Mouse (Mus musculus) ovary, postnatal 36 days (tissue): ENCODE measurements around the gene Cox11.

ENCODE experiments used
- DNase-seq: peaks from one replicate; pipeline ENCODE4 v3.0.0; 2022; ENCODE audit warnings: low spot score, mixed read lengths

Gene Cox11

DNA sequence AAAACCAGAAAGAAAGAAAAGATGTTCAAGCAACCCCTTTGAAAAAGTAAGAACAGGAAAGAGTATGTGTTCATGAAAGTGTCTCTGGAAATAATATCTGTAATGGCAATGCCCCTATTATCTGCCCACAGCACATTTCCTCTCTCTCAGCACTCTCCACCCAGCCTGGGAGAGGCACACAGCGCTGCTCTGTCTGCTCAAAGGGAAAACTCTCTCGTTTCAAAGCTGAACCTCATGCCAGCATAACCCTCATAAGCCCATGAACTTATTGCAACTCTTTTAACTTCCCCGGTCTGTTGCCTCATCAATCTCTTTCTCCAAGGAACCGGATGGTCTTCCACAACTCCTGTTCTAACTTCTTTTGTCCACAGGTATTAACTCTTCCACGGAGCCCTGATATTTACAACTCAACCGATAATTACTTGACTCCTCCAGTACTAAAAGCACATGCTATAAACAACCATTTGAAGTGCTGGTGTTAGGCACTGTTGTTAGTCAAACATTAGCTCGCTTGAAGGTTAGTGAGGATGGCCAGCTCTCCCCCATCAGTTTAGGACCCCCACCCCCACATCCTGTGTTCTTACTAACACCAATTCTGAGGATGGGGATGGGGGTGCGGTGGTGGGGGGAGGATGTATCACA lies 26.5 kb downstream of the Cox11 start:
- DNase-seq, result no peak

DNA sequence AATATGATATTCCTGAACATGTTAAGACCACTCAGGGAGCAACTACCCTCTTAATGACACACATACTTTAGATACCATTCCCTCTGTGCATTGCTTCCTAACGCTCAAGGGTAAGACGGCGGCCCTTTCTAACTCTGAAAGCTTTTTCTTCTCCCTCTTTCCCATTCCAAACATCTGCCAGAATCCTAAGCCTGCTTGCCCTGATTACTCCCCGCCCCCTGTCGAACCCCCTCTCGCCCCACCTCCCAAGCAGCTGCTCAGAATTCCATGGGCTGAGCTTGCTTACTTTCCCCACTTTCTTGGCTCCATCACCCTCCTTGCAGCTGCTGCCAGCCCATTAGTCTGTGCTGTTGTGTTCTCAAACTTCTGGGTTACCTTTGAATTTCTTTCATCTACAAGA lies 27.2 kb downstream of the Cox11 start:
- DNase-seq, result no peak

DNA sequence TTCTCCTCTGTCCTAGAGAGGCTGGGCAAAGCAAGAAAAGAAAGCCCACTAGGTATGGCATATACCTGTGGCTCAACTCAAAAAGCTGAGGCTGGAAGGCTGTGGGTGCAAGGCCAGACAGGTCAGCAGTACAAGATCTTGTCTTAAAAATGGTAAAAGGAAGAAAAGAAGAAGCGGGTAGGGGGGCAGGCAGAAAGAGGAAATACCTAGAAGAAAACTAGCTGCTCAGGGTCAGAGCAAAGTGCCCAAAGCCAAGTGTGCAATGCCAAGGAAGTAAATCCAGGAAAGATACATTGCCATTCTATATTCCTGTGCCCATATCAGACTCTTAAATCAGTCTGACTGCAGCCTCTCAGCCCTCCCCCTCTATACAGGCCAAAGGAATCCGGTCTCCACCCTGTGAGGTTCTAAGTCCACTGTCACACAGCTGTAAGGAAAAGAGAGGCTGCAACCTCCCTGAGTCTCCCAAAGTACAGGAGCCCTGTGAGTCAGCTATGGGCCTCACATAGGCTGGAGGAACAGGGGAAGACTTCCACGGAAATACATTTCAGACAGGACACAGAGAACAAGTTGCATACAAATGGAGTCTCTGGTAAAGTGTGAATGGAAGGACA lies 28.3 kb downstream of the Cox11 start:
- no peak for DNase-seq

DNA sequence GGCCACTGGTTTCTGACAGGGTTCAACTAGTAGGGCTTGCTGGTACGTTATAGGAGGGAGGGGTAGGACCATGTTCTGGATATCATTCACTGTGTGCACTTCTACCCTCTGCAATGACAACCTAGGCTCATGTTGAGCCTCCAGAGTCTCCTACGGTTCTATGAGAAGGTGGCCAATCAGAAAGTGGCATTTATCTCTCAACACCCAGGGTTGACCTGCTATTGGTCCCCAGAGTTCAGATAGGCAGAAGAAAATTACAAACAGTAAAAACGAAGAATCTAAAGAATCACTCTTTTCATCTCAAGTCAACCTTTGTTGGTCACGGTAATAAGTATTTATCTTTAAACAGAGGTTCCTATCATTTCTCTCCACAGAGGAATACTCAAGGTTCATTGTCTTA lies 28.9 kb downstream of the Cox11 start:
- no peak for DNase-seq

DNA sequence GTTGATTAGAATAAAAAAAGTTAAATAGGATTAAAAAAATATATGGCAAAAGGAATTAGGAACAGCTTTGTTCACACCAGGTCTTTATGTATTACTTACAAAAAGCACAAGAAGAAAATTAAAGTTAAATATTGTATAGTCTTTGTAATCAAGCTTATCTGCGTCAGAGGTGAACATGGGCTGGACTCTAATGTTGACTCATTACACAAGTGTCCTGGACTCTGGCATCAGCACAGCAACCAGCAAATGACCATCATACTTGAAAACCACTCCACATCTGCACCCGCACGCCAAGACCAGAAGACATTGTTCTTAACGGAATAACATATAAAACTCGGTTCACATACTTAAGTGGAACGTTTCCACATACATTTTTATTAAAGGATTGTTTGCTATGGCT lies 29.4 kb downstream of the Cox11 start:
- DNase-seq, result no peak

DNA sequence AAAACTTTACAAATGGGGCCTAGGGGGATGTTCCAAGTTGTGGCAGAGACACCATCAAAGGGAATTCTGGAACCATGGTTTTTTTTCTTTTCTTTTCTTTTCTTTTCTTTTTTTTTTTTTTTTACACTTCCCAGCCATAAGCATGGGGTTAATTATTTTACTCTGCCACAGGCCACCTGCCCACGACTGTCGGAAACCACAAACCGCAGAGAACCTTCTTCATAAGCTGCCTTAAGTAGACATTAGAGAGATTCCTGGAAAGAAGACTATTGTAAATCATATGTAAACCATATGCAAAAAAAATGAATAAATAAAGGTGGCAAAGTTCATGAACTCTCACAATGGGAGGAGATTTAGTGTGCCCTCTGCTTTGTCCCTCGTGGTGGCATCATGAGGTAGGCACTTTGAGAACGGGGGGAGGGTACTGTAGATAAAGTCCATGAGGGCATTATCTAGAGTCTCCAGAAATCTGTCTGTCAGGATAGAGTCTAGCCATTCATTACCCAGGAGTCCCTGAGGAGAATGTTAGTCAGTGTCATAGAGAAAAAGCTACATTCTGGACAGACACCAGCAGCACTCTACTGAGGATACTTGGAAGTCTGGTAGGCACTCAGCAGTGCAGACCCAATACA lies 37.6 kb downstream of the Cox11 start:
- DNase-seq, result no peak

DNA sequence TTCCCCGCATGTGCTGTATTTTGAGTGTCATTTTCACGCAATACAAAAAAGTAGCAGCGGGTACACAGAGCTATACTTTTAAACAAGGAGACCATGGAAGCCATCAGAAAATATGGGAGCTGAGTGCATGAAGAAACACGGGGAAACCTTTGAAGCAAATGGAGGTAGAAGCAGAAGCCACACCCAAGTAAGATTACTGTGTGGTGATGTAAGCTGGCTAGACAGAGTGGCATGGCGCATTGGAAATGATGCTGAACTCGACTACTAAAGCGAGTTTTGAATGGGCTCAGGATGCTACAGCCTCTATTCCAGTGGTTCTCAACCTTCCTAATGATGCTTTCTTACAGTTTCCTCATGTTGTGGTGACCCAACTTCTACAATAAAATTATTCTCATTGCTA lies 39.1 kb downstream of the Cox11 start:
- no peak for DNase-seq

DNA sequence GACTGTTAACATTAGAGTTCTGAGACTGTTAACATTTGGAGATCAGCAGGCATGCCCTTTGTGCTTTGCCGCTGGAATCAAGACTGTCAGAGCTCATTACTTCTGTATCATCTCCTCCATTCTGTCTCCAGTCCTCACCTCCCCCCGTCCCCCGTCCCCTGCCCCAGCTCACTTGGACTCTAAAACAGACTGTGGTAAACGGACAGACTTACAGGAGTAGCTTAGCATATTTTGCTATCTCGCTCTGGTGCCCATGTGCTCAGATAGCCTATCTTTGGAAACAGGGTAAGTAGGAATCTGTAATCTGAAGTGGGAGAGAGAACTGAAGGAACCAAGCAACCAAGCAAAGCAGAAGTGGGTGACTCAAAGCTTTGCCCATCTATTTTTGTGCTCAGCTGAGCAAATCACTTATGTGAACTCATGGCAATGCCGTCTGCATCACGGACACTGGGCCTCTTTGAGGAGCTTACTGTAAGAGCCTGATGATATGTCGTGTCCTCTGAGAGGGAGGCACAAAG lies 39.9 kb downstream of the Cox11 start:
- no peak for DNase-seq

DNA sequence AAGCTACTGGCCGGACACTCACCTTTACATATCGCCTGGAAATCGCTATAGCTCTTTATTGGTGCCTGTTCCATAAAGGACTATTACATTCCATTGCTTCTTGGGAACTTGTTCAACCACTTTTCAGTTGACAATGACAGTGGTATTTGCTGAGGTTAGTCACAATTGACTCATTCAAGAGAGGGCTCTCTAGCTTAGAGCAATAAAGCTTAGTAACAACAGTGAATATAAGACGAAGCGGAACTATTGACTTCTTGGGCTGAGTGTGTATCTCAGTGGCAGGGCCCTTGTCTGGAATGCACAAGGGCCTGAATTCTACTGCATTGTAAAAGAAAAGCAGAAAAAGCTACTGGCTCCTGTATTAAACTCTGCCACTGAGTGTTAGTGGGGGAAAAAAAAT lies 40.6 kb downstream of the Cox11 start:
- DNase-seq, result no peak

DNA sequence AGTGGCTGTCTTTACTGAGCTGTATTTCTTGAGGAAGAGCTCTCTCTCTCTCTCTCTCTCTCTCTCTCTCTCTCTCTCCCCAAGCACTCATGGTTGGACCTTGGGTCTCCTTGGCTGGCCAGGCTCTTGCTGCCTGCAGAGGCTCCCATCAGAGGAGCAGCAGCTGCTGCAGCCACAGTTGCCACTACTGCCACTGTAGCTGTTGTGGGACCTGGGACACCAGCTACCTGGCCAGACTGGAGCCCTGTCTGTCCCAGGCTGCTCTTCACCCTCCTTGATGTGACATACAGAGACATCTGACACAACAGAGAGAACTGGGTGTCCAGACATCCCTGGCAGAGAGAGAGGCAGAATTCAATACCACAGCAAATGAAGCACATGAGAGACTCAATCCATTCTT lies 43.2 kb downstream of the Cox11 start:
- no peak for DNase-seq

DNA sequence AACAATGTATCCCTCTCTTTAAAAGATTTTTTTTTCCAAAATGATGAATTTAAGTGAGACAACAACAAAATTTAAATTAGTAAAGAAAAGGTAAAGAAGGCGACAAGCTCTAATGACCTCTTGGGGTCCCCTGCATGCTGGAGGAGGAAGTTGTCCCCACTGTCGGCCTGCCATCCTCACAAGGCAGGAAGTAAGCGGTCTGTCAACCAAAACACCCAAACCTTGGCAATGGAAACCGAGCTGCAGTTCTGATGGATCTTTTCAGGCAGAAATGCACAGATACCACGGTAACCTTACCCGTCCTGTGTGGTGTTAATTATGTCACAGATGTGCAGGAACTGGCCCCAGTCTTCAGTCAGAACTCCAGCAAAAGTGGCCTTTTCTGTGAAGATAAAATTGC lies 46.8 kb downstream of the Cox11 start:
- no peak for DNase-seq

DNA sequence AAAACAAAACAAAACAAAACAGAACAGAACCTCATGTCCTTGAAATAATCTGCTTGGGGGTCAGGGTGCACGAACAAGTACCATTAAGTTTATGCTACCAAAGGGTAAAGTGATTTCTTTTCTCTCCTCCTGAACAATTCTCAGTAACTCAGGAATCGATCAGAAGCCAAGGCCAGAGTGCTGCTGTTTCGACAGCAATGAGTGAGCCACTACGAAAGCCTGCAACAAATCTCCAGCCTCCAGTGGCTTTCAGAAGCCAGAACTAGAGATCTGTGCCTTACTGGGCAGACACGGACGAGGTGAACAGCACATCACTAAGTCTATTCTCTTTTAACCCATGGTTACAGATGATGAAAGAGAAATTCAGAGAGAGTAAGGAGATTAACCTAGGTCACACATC lies 47.2 kb downstream of the Cox11 start:
- no peak for DNase-seq

DNA sequence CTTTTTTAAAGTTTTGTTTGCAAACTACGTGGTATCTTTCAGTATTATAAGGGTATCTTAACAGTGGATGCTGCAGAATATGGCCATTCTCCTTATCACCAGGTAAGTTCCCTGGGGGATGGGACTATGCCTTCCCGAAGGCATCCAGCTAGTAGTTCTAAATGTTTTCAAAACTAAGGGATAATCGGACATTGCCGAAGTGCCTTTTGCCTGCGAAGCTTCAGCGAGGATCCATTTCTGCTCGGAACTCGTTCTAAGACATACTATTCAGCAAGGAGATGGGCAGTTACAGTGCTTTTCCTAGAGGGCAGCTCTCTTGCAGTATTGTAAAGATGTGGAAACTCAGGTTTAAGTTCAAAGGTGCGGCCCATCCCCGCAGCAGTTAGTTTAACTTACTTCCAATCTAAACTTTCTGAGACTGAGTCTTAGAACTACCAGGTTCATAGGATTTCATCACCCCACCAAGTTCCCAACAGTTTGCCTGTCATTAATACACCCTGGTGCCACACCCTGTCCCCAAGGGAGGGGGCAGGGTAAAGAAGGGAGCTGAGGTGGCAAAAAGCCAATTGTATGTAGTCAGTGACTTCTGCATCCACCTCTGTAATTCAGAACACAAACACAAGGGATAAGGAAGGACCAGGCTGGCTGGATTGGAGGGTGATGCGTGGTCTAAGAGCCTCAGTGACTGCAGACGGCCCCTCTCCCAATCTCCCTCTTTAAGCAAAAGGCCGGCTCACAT lies 48.5 kb downstream of the Cox11 start:
- no peak for DNase-seq

DNA sequence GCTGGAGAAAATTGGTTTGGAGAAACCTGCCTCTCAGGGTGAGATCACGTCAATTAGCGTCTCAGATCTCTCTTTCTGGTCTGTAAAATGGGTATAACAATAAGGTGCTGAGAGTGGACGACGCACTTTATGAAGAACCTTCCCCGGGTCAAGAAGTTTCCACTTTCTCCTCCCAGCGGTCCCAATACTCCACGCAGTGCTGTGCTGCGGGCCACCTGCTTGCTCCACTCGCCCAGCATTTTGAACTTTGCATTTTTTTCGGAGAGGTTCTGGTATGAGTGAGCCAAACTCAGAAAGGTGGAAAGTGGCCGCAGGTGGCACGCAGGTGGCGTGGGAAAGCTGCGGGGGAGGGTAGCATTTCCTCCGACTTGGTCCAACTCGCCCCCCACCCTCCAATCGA lies 49.1 kb downstream of the Cox11 start:
- DNase-seq, result no peak

DNA sequence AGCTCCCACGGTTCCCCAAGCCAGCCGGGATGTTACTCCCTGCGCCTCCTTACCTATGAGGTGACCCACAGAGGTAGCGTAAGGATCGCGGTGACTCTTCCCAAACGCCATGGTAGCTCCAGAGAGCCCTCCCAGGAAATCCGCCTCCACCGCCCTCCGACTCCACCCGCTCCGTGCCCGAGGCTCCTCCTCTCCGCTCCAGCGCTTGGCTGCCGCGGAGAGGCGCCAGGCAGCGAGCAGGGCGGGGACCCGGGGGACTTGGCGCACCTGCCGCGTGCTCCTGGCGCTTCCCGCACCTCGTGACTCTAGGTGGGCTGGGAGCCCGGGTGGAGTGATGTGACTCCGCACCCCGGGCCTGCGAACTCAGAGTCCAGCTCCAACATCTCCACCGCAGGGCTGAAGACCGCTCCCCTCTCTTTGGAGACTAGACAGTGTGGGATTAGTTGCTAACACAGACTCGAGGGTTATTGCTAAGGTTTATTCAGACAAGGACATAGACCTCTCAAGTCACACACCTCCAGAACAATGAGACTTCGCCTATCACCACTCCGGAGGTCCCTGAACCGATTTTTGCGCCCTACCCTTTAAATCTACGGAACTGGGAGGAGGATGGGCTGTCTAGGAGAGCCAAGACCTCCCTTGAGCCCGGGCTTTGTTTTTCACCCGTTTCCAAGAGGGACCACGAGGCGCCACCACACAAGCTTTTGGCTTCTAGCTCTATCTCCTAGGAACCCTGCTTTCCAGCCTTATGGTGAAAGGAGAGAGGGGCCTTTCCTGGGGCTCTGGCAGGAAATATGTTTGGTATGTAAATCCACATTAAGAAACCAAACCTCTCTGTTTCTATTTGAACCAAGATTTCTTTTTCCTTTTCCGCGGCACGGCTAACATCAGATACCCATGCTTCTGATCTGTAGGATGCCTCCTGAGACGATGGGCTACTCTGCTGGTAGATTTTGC lies 49.8 kb downstream of the Cox11 start, which contains the start of gene Tom1l1:
Tom1l1 (minus strand) TSS at position 907 of the 957 bp plus-strand sequence.
- DNase-seq, result peak; percentile 87

DNA sequence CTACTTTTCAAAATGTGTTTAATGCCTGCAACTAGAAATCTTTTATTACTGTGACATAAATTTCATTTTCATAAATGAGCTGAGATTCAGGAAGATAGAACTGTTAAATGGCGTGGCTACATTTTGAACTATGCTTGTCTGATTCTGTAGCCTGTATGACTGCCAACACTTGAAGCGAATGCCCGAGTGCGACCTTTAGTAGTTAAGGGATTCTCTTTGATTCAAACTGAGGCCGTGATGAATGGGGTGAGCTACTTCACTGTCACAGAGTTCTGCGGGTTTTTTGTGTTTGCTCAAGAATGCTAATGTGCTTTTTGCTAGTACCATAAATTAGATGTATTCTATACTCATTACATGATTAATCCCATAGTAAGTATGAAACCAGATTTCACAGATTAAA lies 52.4 kb downstream of the Cox11 start:
- no peak for DNase-seq

DNA sequence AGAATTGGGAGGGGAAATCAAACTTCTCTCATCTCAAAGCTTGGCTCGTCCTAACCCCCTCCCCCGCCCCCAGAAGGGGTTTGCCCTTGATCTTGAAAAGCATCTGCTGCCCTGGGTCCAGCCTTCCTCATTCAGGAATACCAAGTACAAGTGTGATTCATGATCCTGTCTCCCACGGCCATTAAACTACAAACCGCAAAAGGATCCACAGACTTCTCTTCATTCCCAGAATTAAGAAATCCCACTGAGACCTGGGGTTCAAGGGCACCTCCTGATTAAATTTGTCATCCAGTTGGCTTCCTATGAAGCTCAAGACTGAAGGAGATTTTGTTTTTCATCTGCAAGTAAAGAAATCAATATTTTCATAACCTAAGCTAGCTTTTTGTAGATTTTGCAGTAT lies 56.2 kb downstream of the Cox11 start:
- DNase-seq, result no peak
